Mouse (Mus musculus) midbrain, embryonic 12.5 days (tissue): ENCODE results near the gene Slc23a4. TPM values are rescaled to one million over a fixed set of nuclear protein-coding genes. Genes with fewer than 3 reads are reported as not detected.

Experiments used
- ATAC-seq: fragments of 200-750 bp; cut with Nextera tagmentation; 2 replicates; pipeline ENCODE4 v1.8.0; 2017; ENCODE audit warnings: low read depth, moderate TSS enrichment, moderate library complexity; ENCODE audit not compliant: low FRiP score
- H3K27ac ChIP-seq: fragments of 300-500 bp; sonication (generic); replicated peaks from 2 replicates; pipeline ENCODE4 v1.5.1; 2016; ENCODE audit warnings: mild to moderate bottlenecking
- H3K27me3 ChIP-seq: fragments of 300-500 bp; sonication (generic); 2 replicates; pipeline ENCODE4 v1.6.1; 2016; ENCODE audit warnings: mild to moderate bottlenecking
- H3K36me3 ChIP-seq: fragments of 300-500 bp; sonication (generic); 2 replicates; pipeline ENCODE4 v1.6.1; 2016
- H3K4me1 ChIP-seq: fragments of 300-500 bp; sonication (generic); 2 replicates; pipeline ENCODE4 v1.6.1; 2016
- H3K4me2 ChIP-seq: fragments of 300-500 bp; sonication (generic); replicated peaks from 2 replicates; pipeline ENCODE4 v1.6.1; 2016; ENCODE audit warnings: mild to moderate bottlenecking, moderate library complexity
- H3K4me3 ChIP-seq: fragments of 300-500 bp; sonication (generic); 2 replicates; pipeline ENCODE4 v1.5.1; 2016; ENCODE audit warnings: mild to moderate bottlenecking
- H3K9ac ChIP-seq: fragments of 300-500 bp; sonication (generic); replicated peaks from 2 replicates; pipeline ENCODE4 v1.6.1; 2016; ENCODE audit warnings: mild to moderate bottlenecking, moderate library complexity
- H3K9me3 ChIP-seq: fragments of 300-500 bp; sonication (generic); 2 replicates; pipeline ENCODE4 v1.6.1; 2016; ENCODE audit warnings: mild to moderate bottlenecking
- WGBS: fragments of 180-500 bp; shearing (Covaris S2); methylation state at CpG from one replicate; pipeline ENCODE4 v1.1.7; 2016; 5-methylcytosine and 5-hydroxymethylcytosine counted together
- polyA plus RNA-seq: library from polyadenylated mRNA; unstranded; fragments of >200 nt; fragmentation: Nextera tagmentation; extraction: Ambion mirVana; gene quantifications from 2 replicates; pipeline ENCODE4 v1.2.1, GENCODE M21; 2016

Slc23a4 gene
- polyA plus RNA-seq, 1 experiment from 2014 or later = 0.59 TPM

GRCm38 (mm10) chr6:34896168-34896780 lies 91.9 kb downstream of the Slc23a4 start:
- H3K9me3 ChIP-seq = no peaks in the 10 kb centered on the region
- H3K4me1 ChIP-seq = no peaks in the 10 kb centered on the region
- no peaks in the 10 kb centered on the region for H3K27me3 ChIP-seq
- no peak overlapping the region; the same call in 1 of the 2 replicates for H3K27ac ChIP-seq
- no peak overlapping the region for H3K9ac ChIP-seq
- 56% methylated on average over 16 of the region's 16 CpGs for WGBS
- H3K36me3 ChIP-seq = peaks cover 72% of the 10 kb centered on the region
- H3K4me2 ChIP-seq = no peak overlapping the region
- ATAC-seq = no peak
- no peak overlapping the region for H3K4me3 ChIP-seq

GRCm38 (mm10) chr6:34895569-34895968 lies 92.6 kb downstream of the Slc23a4 start:
- H3K4me2 ChIP-seq = no peak overlapping the region
- H3K27ac ChIP-seq = no peak overlapping the region
- 86% methylated on average over 7 of the region's 7 CpGs for WGBS

More at GRCm38 (mm10) chr6:34895569-34895968, 92.6 kb downstream of the Slc23a4 start:
- Histone ChIP-seq H3K4me3 (no peak overlapping the region), H3K4me1 (no peaks in the 10 kb centered on the region), H3K9me3 (no peaks in the 10 kb centered on the region), H3K9ac (no peak overlapping the region), H3K36me3 (peaks cover 72% of the 10 kb centered on the region), H3K27me3 (no peaks in the 10 kb centered on the region)
- no peak for ATAC-seq

Other genes starting within 250 kb of the Slc23a4 start
- gene Agbl3, start 208.0 kb downstream of the Slc23a4 start, polyA plus RNA-seq = 7.4 and 8.6 TPM in 2 replicates
- 1.8 and 2.0 TPM in 2 replicates for gene Tmem140, start 125.3 kb downstream of the Slc23a4 start, polyA plus RNA-seq
- gene Cyren, start 110.3 kb downstream of the Slc23a4 start, polyA plus RNA-seq = 15.3 and 15.6 TPM in 2 replicates
- 12.1 and 12.7 TPM in 2 replicates for gene Wdr91, start 77.5 kb downstream of the Slc23a4 start, polyA plus RNA-seq
- not detected in 2 replicates for gene Stra8, start 68.2 kb downstream of the Slc23a4 start, polyA plus RNA-seq
- 31.3 and 31.5 TPM in 2 replicates for gene Cnot4, start 145.3 kb upstream of the Slc23a4 start, polyA plus RNA-seq
- 47.1 and 48.9 TPM in 2 replicates for gene Nup205, start 189.0 kb upstream of the Slc23a4 start, polyA plus RNA-seq